Mouse (Mus musculus) embryo, embryonic 9.5 days (tissue): Measurements from ENCODE around the gene Zmym2.
"Not testable (repeated sequence)": the region's sequence is repeated elsewhere in the genome, so short reads cannot be mapped to it uniquely, and the experiment has no call there.

ENCODE experiments used
- DNase-seq: peaks from one replicate; pipeline ENCODE4 v3.0.0-alpha.2; 2017; ENCODE audit errors: extremely low spot score

Zmym2 gene

DNA sequence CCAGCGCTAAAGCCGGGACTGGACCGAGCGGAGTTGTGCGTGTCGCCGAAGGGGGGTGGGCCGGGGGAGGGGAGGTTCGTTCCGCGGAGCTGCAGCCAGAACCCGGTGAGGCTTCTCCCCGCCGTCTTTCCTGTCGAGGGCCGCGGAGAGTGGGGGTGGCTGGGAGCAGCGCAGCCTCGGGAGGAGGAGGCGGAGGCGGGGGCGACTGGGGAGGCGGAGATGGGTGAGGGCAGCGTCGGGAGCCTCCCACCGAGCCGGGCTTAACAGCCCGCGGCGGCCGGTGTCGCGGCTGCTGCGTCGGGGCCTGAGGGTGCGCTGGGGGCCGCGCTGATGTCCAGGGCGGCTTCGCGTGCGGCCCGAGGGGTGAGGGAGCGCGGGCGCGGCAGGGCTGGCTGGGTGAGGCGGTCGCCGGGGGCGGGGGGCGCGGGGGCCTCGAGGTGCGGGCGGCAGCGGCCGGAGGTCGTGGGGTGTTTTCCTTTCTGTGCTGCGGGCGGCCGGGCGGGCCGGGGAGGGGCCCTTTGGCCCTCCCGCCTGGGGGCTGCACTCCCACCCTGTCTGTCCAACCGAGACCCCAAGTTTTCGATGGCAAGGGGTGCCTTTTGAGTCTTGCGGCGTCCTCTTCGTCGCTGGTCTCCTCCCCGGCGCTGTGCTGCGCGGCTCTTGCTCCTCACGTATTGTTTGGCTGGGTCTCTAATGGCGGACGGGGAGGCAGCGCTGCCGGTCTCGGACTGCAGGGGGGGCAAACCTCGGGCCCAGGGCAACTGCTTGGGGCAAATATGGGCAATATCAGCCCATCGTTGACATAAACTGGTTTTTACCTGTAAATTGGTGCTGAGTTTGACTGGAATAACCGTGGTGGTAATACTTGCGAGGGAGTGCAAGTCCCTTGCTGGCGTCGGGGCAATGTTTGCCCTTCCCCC, at the start of gene Zmym2:
Gene Zmym2, plus strand, starts transcription at position 60 of the 920 bp plus-strand sequence.
- peak; percentile 84 for DNase-seq

DNA sequence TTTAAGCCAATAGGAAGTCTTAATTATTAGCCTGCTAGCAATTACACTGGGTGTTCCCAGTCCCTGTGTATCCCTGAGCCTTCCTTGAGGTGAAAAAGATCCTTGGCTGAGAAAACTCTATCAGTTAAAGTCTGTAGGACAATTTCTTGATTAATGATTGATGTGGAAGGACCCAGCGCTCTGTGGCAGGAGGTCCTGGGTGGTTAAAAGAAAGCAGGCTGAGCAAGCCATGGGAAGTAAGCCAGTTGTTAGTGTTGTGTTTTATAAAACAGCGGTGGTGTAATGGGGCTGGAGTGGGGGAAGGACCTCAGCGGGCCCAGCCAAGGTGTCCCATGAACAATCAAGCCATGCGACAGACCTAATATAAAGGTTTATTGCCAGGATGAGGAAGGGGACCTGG, 42.4 kb upstream of the Zmym2 start:
- DNase-seq = no peak

- DNase-seq = no peak
These were observed 41.9 kb upstream of the Zmym2 start for GRCm38 (mm10) chr14:56844507-56844906.

GRCm38 (mm10) chr14:56848322-56848721, 38.1 kb upstream of the Zmym2 start:
- no peak for DNase-seq

GRCm38 (mm10) chr14:56849681-56850080, 36.8 kb upstream of the Zmym2 start:
- no peak for DNase-seq

DNA sequence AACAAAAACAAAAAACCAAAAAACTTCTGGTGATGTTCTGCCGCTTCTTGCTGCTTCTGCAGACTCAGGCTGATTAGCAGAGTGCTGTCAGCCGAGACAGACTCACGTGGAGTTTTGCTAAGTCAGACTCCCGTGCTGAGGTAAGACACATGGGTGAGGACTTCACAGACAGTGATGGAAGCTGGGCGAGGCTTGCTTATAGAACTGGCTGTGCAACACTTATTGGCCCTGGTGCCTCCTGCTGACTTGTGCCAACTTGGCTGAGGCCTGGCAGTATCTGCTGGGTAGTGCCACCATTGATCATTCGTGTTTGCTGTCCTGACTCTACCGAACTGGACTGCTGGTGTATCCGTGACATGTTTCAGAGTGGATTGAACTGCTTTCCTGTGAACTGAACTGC, 22.4 kb upstream of the Zmym2 start:
- DNase-seq = peak; percentile 22

- peak; percentile 24 for DNase-seq
These were observed 21.8 kb upstream of the Zmym2 start for GRCm38 (mm10) chr14:56864641-56865040.

DNA sequence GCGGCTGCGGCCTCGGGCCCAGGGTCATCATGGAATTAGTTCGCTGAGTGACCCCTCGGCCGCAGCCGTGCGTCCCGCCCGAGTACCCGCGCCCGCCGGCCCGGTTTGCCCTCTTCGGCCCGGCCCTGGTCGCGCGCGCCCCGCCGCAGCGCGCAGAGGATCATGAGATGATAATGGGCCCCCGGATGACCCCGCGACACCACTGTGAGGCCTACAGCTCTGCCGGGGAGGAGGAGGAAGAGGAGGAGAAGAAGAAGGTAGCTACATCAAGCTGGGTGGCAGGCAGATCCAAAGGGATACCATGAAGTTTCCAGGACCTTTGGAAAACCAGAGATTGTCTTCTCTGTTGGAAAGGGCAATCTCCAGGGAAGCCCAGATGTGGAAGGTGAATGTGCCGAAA, 21.3 kb upstream of the Zmym2 start:
- DNase-seq = not testable (repeated sequence)

GRCm38 (mm10) chr14:56873525-56873924, 12.9 kb upstream of the Zmym2 start:
- no peak for DNase-seq

GRCm38 (mm10) chr14:56875586-56876159, 10.8 kb upstream of the Zmym2 start:
- DNase-seq = no peak

- no peak for DNase-seq
These were observed 5.2 kb upstream of the Zmym2 start for GRCm38 (mm10) chr14:56881271-56881670.

DNA sequence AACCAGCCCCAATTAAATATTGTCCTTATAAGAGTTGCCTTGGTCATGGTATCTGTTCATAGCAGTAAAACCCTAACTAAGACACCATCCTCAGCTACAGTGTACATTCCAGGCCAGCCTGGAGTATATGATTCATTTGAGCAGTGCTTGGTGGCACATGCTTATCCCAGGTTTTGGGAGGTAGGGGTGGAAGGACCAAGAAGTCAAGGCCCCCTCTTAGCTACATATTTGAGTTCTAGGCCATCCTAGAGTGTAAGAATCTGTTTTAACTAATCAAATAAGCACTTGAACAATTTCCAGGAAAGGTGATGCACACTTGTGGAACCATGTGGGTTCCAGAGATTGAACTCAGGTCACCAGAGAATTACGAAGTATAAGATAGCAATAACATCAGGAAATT, 3.0 kb upstream of the Zmym2 start:
- DNase-seq = no peak

DNA sequence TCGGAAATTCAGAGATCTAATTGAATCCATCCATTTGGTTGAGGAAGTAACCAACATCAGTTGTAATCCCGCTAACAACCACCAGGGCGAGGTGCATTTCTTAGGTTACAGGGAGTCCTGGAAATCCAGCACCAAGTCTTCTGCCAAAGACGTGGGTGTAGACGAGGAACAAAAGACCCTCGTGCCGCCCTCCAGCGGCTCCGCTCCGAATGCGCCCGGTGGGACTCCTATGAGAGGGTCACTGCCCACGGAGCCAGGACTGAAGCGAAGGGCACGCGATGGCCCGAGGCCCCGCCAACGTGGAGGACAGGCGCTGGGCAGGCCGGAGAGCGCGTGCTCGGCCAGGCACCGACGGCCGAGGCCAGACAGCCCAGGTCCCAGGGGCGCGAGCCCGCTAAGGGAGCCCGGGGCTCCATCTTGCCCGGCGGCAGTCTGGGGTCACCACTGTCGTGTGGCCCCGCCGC, 1.1 kb upstream of the Zmym2 start:
- DNase-seq = peak; percentile 90

DNA sequence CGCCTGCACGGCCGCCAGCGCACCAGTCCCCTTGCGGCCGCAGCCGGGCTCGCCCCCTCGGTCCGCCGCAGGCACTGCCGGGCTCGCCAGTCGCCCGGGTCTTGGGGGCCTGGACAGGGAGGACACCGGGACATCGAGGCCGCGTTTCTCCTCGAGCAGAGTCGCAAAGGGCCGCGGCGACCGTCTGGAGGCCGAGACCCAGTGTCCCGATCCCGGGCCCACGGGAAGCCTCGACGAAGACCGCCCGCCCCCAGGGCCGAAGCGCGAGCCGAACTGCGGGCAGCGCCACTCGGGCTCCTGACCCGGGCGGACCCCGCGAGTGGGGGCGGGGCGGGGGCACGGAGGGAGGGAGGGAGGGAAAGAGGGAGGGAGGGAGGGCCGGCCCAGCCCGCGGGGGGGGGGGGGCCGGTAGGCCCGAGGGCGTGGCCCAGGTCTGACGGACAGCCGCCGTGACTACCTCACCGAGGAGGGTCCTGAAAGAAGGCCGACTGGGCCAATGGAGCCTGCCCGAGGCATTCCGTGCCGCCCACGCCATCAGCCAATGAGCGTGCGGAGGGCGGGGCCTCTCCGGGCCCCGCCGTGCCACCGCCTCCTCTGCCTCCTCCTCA, 363 bp upstream of the Zmym2 start:
- DNase-seq = peak; percentile 94

- no peak for DNase-seq
These were observed 1.0 kb downstream of the Zmym2 start for GRCm38 (mm10) chr14:56887514-56887880.

DNA sequence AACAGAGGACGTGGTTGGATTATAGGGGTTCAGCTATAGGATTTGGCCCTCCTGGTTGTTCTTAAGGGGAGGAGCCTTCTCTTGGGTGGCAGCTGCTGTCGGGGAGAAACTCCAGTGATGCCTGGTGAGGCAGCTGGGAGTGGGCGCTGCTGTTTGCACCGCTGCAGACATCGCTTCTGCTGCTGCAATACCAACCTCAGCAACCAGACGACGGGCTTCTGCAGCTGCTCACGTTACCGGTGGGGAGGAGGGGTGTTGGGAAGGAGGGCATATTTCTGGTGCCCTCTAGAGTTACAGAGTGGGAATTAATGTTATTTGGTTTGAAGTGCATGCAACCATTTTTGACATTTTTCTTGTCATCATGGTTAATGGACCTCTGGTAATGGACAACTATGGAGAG, 1.4 kb downstream of the Zmym2 start:
- peak; percentile 77 for DNase-seq

- no peak for DNase-seq
These were observed 2.0 kb downstream of the Zmym2 start for GRCm38 (mm10) chr14:56888416-56888815.

- no peak for DNase-seq
These were observed 8.0 kb downstream of the Zmym2 start for GRCm38 (mm10) chr14:56894417-56894816.

- DNase-seq = no peak
These were observed 10.1 kb downstream of the Zmym2 start for GRCm38 (mm10) chr14:56896521-56896920.

DNA sequence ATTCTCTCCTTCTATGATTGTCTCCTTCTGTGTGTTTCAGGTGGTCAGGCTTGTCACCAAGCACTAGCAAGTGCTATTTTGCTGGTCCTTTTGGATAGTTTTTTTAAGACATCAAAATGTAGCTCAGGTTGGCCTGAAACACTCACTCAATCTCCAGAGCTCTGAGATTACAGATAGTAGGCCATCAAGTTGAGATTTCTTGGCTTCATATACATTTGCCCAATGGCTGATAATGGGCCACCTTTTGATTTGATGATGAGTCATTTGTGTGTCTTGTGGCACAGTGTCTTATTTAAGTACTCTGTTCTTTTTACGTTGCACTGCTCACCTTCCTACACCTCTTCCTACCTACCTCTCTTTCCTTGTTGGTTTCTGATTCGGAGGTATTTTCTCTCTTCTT, 11.0 kb downstream of the Zmym2 start:
- DNase-seq = no peak

- no peak for DNase-seq
These were observed 13.2 kb downstream of the Zmym2 start for GRCm38 (mm10) chr14:56899656-56900055.

GRCm38 (mm10) chr14:56903039-56903438, 16.6 kb downstream of the Zmym2 start:
- no peak for DNase-seq

DNA sequence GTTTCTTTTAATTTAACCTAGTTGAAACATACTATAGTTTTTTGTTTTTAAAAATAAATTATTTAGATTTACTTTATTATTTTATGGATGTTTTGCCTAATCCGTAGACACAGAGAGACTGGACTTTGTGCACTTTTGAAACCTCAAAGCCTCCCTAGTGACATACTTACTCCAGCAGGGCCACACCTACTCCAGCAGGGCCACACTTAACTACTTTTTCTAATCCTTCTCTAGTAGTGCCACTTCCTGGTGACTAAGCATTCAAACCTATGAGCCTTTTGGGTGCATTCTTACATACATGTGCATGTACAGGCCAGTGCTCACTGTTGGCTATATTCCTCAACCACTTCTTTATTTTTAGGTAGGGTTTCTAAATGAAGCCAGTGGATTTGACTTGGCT, 19.2 kb downstream of the Zmym2 start:
- no peak for DNase-seq
